Mouse (Mus musculus) embryonic facial prominence, embryonic 14.5 days (tissue): ENCODE data around the gene Satl1. TPM values are rescaled to one million over a fixed set of nuclear protein-coding genes. Genes with fewer than 3 reads are reported as not detected.
A peak's percentile ranks its signal among the peaks of the same experiment; 100 is the strongest.
"Not testable (repeated sequence)": the region's sequence is repeated elsewhere in the genome, so short reads cannot be mapped to it uniquely, and the experiment has no call there.

Source experiments
- ATAC-seq: fragments of 200-750 bp; cut with Nextera tagmentation; 2 replicates; pipeline ENCODE4 v1.8.0; 2017; ENCODE audit warnings: low read depth, moderate number of reproducible peaks, moderate TSS enrichment
- DNase-seq: peaks from one replicate; pipeline ENCODE4 v3.0.0-alpha.2; 2015; ENCODE audit warnings: low spot score
- H3K27ac ChIP-seq: fragments of 300-500 bp; sonication (generic); replicated peaks from 2 replicates; pipeline ENCODE4 v1.5.1; 2014; ENCODE audit warnings: low read depth, mild to moderate bottlenecking, low read length, moderate library complexity
- H3K27me3 ChIP-seq: fragments of 300-500 bp; sonication (generic); replicated peaks from 2 replicates; pipeline ENCODE4 v1.6.1; 2014; ENCODE audit warnings: low read length; ENCODE audit not compliant: control insufficient read depth, insufficient read depth
- H3K36me3 ChIP-seq: fragments of 300-500 bp; sonication (generic); 2 replicates; pipeline ENCODE4 v1.6.1; 2014; ENCODE audit warnings: low read length, mixed read lengths; ENCODE audit not compliant: control insufficient read depth, insufficient read depth
- H3K4me1 ChIP-seq: fragments of 300-500 bp; sonication (generic); 2 replicates; pipeline ENCODE4 v1.6.1; 2014; ENCODE audit warnings: antibody characterized with exemption, low read length; ENCODE audit not compliant: control insufficient read depth, insufficient read depth
- H3K4me2 ChIP-seq: fragments of 300-500 bp; sonication (generic); 2 replicates; pipeline ENCODE4 v1.6.1; 2014; ENCODE audit warnings: low read depth, mild to moderate bottlenecking, low read length, moderate library complexity, mixed read lengths
- H3K4me3 ChIP-seq: fragments of 300-500 bp; sonication (generic); 2 replicates; pipeline ENCODE4 v1.5.1; 2014; ENCODE audit warnings: low read depth, mild to moderate bottlenecking, low read length
- H3K9ac ChIP-seq: fragments of 300-500 bp; sonication (generic); 2 replicates; pipeline ENCODE4 v1.6.1; 2014; ENCODE audit warnings: low read depth, mild to moderate bottlenecking, low read length, moderate library complexity, mixed read lengths
- H3K9me3 ChIP-seq: fragments of 300-500 bp; sonication (generic); 2 replicates; pipeline ENCODE4 v1.6.1; 2016; ENCODE audit warnings: low read length; ENCODE audit not compliant: control insufficient read depth
- WGBS: fragments of 180-500 bp; shearing (Covaris S2); extraction: QIAGEN DNeasy Blood & Tissue Kit; methylation state at CpG from one replicate; pipeline ENCODE4 v1.1.7; 2014; 5-methylcytosine and 5-hydroxymethylcytosine counted together
- polyA plus RNA-seq: library from polyadenylated mRNA; unstranded; fragments of >200 nt; fragmentation: Nextera tagmentation; extraction: Ambion mirVana; gene quantifications from 2 replicates; pipeline ENCODE4 v1.2.1, GENCODE M21; 2014

The Satl1 gene
- not detected in 2 replicates for polyA plus RNA-seq

- Histone ChIP-seq H3K4me2 (no peak within 1 kb of the TSS), H3K36me3 (no peaks in the 10 kb centered on the region), H3K27me3 (no peaks in the 10 kb centered on the region), H3K27ac (no peak within 1 kb of the TSS), H3K4me3 (no peak within 1 kb of the TSS), H3K4me1 (no peaks in the 10 kb centered on the region), H3K9me3 (no peaks in the 10 kb centered on the region), H3K9ac (no peak within 1 kb of the TSS)
- DNase-seq (no peak), ATAC-seq (no peak)
- 88% methylated on average over 3 of the region's 3 CpGs for WGBS
These were observed at the start of gene Satl1 for GRCm38 (mm10) chrX:112406679-112407078. Gene Satl1, minus strand, starts transcription at chrX:112406779.

- WGBS = 80% methylated on average over 2 of the region's 2 CpGs
- Histone ChIP-seq H3K27ac (no peak overlapping the region), H3K4me3 (no peak overlapping the region), H3K4me2 (no peak overlapping the region), H3K9ac (no peak overlapping the region), H3K36me3 (no peaks in the 10 kb centered on the region), H3K4me1 (no peaks in the 10 kb centered on the region), H3K9me3 (no peaks in the 10 kb centered on the region), H3K27me3 (no peaks in the 10 kb centered on the region)
- ATAC-seq (no peak), DNase-seq (no peak)
These were observed 31.5 kb upstream of the Satl1 start for GRCm38 (mm10) chrX:112438064-112438463.

- Histone ChIP-seq H3K9me3 (no peaks in the 10 kb centered on the region), H3K4me2 (no peak overlapping the region), H3K27ac (no peak overlapping the region), H3K27me3 (no peaks in the 10 kb centered on the region), H3K36me3 (no peaks in the 10 kb centered on the region), H3K4me3 (no peak overlapping the region), H3K9ac (no peak overlapping the region), H3K4me1 (no peaks in the 10 kb centered on the region)
- ATAC-seq (no peak), DNase-seq (no peak)
- 79% methylated on average over 1 of the region's 1 CpGs for whole genome bisulfite sequencing
These were observed 31.0 kb upstream of the Satl1 start for GRCm38 (mm10) chrX:112437580-112437979.

GRCm38 (mm10) chrX:112422998-112423397 is 16.4 kb upstream of the Satl1 start:
- H3K27me3 ChIP-seq, H3K4me1 ChIP-seq, ATAC-seq, H3K9me3 ChIP-seq, H3K4me3 ChIP-seq, H3K27ac ChIP-seq, H3K36me3 ChIP-seq, H3K9ac ChIP-seq, H3K4me2 ChIP-seq: not testable (repeated sequence)
- 45% methylated on average over 2 of the region's 2 CpGs for WGBS
- peak; percentile 52 for DNase-seq

GRCm38 (mm10) chrX:112412309-112412708 is 5.7 kb upstream of the Satl1 start:
- no peak for ATAC-seq
- WGBS = 70% methylated on average over 2 of the region's 2 CpGs

GRCm38 (mm10) chrX:112370577-112371410 is 35.8 kb downstream of the Satl1 start:
- peak; percentile 94 for ATAC-seq

More at GRCm38 (mm10) chrX:112412309-112412708, 5.7 kb upstream of the Satl1 start:
- Histone ChIP-seq H3K27ac (no peak overlapping the region), H3K9me3 (no peaks in the 10 kb centered on the region), H3K36me3 (no peaks in the 10 kb centered on the region), H3K4me1 (no peaks in the 10 kb centered on the region), H3K27me3 (no peaks in the 10 kb centered on the region), H3K9ac (no peak overlapping the region), H3K4me3 (no peak overlapping the region), H3K4me2 (no peak overlapping the region)
- no peak for DNase-seq

GRCm38 (mm10) chrX:112368426-112368825 is 38.2 kb downstream of the Satl1 start:
- Histone ChIP-seq H3K4me2 (no peak overlapping the region), H3K36me3 (0 out of 2 replicates have a peak, but pooled peaks cover 4% of the 10 kb centered on the region), H3K9ac (no peak overlapping the region), H3K27me3 (no peaks in the 10 kb centered on the region), H3K27ac (no peak overlapping the region), H3K4me3 (no peak overlapping the region), H3K9me3 (peaks cover 7% of the 10 kb centered on the region; the same call in 1 of the 2 replicates), H3K4me1 (no peaks in the 10 kb centered on the region)
- DNase-seq = no peak
- ATAC-seq = no peak
- WGBS = 42% methylated on average over 4 of the region's 4 CpGs

More at GRCm38 (mm10) chrX:112370577-112371410, 35.8 kb downstream of the Satl1 start:
- H3K4me2 ChIP-seq, H3K36me3 ChIP-seq, H3K4me1 ChIP-seq, H3K9ac ChIP-seq, H3K9me3 ChIP-seq, H3K27ac ChIP-seq, H3K27me3 ChIP-seq, H3K4me3 ChIP-seq: not testable (repeated sequence)
- DNase-seq = peak; percentile 32
- WGBS = 88% methylated on average over 5 of the region's 5 CpGs

- Histone ChIP-seq H3K4me3 (no peak overlapping the region), H3K9ac (no peak overlapping the region), H3K4me2 (no peak overlapping the region), H3K27ac (no peak overlapping the region), H3K36me3 (no peaks in the 10 kb centered on the region), H3K9me3 (no peaks in the 10 kb centered on the region), H3K4me1 (no peaks in the 10 kb centered on the region), H3K27me3 (no peaks in the 10 kb centered on the region)
- WGBS = 40% methylated on average over 3 of the region's 3 CpGs
- ATAC-seq = no peak
- peak; percentile 36 for DNase-seq
These were observed 58.2 kb downstream of the Satl1 start for GRCm38 (mm10) chrX:112348395-112348791.
